Mouse (Mus musculus): Measurements from ENCODE around the gene Cacnb2.

GRCm38 (mm10) chr2:14620120-14620853 lies 17.4 kb downstream of the Cacnb2 start:
- TF ChIP-seq HCFC1 (IDR thresholded peaks at IDR 0.05; ENCODE audit: borderline replicate concordance, insufficient read depth, low read length) (no peak), MAFK (IDR thresholded peaks at IDR 0.05; ENCODE audit: insufficient read depth, low read depth, low read length) (no peak), CHD2 (IDR thresholded peaks at IDR 0.05; ENCODE audit: low read depth, low read length) (no peak)

Measured in ES-E14 (cell line).